Mouse (Mus musculus) heart, adult 11 months (tissue): ENCODE data around the gene Brinp3.
"Not testable (repeated sequence)": the region's sequence is repeated elsewhere in the genome, so short reads cannot be mapped to it uniquely, and the experiment has no call there.

Source experiments
- DNase-seq: peaks from one replicate; pipeline ENCODE4 v3.0.0; 2022

Brinp3 gene

DNA sequence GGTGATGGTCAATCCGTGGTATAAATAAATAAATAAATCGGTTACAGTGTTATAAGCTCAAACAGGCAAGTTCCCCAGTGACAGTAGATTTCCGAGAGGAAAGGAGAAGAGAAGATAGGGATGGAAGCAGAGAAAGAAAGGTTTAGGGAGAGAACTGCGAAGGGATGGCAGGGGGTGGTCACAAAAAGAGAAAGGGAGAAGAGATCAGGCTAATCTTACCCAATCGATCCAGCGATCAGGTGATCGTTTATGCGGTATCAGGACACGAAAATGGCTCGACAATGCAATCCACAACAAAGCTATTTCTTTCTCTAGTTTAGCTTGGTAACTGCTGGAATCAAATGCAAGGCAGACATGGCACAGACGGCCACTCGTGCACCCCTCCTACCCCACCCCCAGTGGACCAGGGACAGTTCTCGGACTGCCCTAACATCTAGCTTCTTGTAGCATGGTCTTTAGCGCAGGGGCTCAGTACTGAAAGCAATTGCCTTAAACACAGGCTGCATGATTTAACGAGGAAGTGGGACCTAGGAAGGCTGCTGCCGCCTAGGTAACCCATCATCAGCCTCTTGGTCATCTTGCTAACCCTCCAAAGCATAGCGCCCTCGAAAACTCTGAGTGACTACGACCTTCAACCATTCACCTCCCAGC lies at the start of gene Brinp3:
TSS of gene Brinp3 (plus strand) at position 80 of the 651 bp plus-strand sequence.
- DNase-seq: peak; percentile 76

DNA sequence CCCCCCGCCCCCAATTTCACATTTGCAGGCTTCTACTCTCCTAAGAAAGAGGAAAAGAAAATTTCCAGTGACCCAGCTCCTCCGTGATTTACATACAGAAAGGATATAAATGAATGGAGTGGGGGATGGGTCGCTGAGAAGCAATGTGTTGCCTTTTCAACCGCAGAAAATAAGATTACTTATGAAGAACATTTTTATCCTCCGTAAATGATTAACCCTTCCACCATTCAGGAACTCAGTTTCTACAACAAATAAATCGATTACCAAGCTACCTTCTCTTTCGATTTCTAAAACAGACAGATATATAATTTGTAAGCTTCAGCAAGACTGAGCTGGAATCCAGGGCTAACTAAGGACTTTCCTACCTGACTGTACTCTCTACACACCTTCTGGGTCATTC lies 339 bp upstream of the Brinp3 start:
- no peak for DNase-seq

DNA sequence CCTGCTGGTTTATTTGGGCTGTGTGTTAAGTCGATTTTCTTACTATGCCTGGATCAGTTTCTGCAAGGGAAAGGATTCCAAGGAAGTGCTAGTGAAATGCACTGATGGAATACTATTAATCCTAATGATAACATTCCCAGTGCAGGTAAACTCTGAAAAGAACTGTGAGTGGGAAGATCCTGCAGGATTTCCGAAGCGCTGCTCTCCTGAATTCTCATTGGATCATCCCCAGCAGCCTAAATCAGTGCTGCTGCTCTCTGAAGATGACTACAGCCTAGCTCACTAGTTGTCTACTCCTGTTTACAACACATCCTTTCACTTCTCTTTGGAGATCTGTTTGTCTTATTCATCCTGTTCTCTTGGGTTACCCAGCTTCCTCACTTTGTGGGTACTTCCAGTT lies 826 bp downstream of the Brinp3 start:
- no peak for DNase-seq

DNA sequence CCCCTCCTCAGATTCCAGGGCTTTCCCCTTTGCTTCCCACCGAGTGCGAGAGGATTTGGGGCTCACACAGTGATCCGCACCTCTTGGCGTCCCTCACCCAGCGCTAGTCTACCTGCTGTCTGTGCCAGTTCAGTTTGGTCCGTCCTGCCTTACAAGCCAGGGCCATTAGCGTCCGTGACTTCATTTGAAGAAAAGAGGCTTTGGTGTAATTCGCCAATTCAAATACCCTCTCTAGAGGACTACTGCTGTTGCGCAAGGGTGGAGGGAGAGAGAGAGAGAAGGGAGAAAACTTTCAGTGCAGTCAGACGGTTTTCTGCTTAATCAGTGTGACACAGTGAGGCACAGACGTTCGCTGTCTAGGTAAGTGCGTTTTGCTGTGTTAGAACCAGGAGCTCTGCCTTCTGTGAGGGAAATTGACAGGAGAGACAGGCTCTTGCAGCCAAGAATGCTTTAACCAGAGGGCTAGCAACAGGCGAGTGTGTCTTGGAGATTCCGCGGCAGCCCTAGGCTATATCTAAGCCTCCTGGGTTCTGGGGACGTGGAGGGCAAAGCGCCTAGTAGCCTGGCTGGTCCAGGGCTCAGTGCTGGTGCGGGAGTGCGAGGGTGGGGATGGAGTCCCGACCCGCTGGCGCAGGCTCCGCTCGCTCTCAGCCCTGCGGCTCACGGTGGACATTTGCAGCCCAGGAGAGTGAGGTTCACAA lies 3.0 kb downstream of the Brinp3 start:
- peak; percentile 78 for DNase-seq

DNA sequence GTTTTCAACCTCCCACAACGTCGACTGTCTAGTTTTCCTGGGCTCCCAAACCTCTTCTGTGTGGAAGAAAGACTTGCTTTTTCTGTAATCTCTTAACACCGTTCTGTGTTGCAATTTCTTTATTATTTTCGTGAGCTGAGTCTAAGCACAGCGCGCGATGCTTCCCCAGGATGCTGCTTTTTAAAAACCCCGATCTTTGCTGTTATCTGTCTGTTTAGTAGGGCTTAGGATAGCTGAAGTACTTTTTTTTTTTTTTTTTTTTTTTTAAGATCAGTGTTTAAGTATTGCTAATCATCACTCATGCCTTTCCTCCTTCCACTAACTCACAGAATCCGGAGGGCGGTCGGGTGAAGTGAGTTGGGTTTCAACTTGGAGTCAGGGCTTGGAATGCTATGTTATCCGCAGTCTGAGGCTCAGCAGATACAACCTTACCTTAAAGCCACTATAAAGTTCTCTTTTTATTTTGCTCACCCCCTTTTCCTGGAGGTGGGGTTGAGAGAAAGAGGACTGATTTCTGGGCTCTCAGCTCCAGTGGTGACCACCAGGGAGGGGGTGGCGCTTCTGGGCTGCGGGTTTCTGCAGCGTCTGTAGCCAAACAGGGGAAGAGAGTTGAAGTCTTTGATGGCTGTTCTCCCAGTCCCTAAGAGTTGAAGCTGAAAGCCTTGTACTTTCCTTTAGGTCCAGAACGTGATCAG lies 3.7 kb downstream of the Brinp3 start:
- DNase-seq: peak; percentile 62

DNA sequence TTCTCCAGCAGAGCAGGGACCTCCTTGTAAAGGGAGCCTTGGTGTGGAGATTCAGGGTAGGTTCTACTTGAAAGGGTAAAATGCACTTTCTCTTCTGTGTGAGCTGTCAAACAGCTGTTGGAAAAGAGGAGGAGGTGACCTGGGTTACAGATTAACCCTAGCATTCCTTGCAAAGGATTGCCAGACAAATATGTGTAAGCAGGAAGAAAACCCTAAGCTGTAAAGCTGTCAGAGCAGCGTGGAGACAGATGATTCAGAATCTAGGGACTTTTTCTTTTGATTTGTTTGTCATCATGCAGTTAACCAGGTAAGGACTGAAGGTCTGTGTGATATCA lies 4.2 kb downstream of the Brinp3 start:
- DNase-seq: peak; percentile 66

DNA sequence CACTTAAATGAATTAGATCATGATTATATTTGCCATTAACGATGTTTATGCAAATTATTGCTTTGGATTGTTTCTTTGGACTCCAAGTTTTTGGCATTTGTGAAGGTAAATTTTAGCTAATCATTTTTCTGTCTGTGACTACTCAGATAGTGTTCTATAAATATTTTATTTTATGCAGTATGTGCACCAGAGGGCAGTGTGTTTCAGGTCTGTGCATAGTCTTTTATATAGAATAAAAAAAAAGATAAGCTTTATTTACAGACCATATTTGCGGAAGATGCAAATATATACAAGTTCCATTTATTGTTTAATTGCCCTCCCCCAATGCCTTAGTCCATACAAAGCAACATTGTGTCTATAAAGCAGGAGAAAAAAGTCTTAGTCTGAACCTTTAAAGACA lies 20.8 kb downstream of the Brinp3 start:
- no peak for DNase-seq

DNA sequence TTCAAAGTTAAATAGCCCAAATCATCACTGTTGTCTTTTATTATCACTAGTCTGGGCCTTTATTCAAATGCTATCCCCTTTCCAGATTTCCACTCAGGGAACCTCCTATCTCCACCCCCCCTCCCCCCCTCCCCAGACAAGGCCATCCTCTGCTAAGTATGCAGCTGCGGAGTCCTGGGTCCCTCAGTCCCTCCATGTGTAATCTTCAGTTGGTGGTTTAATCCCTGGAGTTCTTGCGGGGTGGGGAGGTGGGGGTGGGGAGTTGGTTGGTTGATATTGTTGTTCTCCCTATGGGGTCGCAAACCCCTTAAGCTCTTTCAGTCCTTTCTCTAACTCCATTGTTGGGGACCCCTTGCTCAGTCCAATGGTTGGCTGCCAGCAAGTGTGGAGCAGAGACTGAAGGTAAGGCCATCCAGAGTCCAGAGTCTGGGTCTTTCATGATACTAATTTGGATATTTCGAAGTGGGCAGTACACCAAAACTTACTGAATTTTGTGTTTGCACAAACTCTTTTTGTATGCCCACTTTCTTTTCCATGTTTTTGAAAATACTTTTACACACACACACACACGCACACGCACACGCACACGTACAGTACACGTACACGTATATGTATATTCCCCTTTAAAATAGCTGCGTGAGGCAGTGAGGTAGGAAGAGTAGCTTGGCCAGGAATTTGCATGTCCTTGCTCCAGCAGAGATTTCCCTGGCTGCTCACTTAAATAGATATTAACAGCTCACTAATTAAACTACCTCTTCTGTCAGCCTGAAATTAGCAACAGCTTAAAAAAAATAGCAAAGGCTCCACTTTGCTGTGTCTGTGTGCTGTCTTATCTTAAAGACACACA lies 29.4 kb downstream of the Brinp3 start:
- DNase-seq: no peak

DNA sequence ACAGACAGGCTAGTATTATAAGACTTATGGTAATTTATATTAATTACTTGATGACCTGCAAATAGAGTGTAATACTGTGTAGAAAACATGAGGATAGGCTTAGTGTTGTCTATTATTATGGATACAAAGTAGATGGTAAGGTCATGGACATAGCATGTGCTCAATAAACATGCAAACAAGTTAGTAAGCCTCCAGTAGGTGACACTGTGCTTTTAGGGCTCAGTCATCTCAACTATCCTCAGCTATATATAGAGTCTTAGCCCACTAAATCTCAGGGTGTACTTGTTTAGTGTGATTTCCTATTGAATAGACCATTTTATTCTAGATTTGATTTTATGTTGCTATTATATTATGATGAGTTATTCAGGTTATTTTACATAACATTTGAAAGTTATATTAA lies 34.0 kb downstream of the Brinp3 start:
- DNase-seq: no peak

DNA sequence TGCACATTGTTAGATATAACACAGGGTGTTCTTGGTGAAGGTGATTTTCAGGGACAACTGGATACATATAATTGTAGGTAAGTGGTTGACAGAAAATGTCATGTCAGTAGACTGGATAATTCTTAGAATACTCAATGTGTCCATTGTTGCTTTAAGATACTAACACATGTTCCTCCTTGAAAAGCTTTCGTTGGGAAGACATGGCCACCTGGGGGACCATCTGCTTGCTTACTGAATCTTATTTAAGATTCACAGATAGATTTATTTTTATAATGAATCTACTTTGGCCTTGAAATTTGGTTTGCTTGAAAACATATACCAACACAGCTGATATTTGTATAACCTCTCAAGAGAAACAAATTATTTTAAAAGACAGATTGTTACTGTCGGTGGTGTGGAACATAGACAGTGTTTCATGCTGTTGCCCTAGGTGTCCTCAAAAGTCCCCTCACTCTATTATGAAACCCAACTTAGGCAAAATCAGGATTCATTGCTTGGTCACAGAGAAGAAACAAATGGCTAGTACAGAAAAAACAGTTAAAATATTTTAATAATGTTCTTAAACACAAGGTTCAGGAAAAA lies 52.4 kb downstream of the Brinp3 start:
- DNase-seq: no peak

DNA sequence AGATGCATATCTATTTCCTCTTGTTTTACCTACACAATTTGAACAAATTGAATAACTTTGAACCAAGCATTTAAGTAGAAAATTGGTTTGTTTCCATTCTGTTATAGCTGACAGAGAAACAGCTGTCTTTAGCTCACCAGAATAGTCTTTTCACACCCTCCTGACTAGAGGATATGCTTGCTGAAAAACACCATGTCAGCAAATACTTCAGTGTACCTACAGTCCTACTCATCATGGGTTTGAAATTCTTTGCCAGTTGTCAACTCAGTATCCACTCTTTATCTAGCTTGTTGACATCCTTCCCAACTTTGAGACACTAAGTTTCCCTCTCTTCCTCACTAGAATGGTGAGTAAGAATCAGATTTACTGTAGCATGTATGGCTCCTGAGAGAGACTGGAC lies 62.4 kb downstream of the Brinp3 start:
- no peak for DNase-seq

DNA sequence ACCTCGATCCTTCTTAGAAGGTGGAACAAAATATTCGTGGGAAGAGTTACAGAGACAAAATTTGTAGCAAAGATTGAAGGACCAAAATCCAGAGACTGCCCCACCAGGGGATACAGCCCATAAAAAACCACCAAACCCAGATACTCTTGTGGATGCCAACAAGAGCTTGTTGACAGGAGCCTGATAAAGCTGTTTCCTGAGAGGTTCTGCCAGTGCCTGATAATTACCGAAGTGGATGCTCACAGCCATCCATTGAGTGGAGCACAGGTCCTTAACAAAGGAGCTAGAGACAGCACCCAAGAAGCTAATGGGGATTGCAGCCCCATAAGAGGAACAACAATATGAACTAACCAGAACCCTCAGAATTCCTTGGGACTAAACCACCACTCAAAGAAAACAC lies 67.6 kb downstream of the Brinp3 start:
- no peak for DNase-seq

DNA sequence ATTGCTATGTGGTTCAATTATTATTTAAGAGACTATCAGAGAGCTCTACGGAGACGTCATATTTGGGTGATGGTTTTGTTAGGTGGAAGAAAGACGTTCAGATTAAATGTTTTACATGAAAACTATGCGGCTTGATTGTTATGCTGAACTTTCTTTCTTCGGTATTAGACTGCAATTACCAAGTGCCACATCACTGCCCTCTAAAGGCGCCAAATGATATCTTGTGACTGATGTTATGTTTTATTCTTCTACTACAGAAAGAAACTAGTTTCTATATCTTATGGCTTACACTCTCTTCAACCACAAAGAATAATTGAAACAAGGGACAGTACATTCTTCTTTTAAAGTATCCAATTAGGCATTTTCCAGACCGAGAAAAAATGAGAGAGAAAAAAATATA lies 89.6 kb downstream of the Brinp3 start:
- DNase-seq: no peak

DNA sequence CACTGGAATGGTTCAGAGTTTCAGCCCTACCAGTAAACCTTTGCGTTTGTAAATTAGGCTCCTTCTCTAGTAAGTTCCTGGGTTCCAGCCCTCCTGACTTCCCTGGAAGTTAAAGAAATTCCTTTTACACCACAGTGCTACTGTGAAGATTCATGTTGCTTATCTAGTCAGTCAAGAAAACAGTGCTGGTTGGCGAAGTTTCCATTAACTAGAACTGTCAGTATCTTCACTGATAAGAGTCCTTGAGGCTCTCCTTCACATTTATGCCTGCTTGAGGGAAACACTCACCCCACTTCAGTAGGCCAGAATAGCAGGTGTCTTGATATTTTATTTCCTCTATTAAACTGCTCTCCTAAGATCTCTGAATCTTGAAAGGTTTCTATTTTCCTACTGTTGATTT lies 138.3 kb downstream of the Brinp3 start:
- no peak for DNase-seq

DNA sequence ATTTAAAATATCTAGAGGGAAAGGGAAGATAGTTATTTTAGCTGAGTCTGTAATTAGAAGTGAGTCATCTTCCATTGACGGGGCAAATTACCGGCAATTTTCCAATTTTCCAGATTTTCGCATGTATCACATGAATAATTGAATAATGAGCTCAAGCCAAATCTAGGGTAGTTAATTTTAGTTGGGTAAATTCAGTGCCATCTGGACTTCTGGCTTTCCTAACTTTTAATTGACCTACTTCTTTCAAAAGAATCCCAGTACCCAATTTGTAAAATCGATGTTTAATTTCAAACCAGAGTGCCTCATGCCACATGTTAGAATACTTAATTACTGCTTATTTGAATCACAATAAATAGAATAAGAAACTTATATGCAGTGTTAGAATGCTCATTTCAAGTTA lies 162.7 kb downstream of the Brinp3 start:
- no peak for DNase-seq

DNA sequence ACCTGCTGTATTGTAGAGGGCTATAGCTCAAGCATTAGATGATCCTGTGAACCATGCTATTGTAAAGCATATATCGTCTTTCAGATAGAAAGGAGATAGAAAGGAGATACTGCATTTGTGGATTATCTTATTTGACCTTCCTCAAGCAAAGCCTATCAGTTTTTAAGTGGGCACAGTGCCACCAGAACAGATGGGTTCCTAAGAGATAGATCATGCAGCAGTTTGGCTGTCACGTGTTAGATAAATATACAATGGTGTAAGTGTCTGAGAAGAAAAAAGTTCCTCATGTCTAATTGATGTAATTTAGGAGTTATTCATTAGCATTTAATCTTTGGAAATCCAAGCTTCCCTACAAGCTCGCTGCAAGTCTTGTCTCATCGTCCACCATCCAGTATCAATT lies 206.2 kb downstream of the Brinp3 start:
- no peak for DNase-seq

DNA sequence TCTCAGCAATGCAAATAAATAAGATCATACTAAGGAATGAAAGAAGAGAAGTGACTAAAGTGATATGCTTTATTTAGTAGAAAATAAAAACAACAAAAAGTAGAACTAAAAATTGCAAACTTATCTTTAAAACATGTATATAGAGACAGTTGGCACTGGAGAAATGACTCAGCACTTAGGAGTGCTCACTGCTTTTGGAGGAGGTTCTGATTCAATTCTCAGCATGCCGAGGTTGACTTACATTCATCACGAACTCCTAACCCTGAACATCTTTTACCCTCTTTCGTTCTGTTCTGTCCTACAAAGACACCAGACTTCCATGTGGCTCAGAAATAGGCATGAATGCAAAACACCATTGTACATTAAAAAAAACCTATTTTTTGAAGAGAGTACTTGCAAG lies 225.0 kb downstream of the Brinp3 start:
- DNase-seq: no peak

DNA sequence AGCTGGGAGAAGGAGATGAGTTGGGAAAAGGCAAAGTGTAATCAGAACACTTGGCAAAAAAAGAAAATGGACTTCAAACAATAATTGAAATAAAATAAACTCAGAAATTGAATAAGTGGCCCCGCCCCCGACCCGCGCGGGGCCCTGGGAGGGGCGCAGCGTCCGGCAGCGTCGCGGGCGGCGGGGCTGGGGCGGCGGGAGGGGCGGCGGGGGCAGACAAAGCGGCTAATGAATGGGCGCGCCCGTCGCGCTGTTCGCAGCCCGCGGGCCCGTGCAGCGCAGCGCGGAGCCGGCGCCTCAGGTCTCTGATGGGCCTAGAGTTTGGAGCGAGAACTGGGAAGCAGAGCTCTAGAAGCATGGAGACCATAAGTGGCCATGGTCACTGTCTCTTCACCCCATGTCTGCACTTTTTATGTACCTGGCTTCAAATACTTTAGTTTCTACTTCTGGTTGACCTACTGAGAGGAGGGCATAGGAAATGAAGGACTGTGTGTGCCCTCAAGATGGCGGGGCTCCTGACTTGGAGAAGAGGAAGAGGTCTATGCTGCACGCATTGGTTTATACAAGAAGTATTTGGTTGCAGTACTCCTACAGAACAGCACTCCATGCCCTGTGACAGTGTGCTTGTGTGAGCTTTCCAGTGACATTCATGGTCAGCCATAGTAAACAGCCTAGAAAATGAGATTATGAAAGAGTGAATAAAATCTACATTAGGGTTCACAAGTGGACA lies 230.4 kb downstream of the Brinp3 start:
- DNase-seq: not testable (repeated sequence)

DNA sequence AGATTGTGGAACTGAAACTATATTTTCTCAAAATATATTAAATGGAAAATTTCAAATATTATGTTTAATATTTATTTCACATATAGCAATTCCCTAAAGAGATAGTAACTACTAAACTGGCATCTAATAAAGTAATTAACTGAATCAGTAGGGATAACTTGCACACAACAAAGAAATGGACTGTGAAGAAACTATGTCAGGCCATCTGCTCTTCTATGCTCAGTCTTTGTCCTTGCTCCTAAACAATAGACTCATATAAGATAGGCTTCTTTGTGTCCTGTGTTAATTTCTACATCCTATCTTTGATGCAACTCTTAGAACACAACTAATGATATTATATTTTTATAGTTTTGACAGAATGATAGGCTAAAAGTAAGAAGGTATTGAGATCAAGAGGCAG lies 256.5 kb downstream of the Brinp3 start:
- DNase-seq: no peak

DNA sequence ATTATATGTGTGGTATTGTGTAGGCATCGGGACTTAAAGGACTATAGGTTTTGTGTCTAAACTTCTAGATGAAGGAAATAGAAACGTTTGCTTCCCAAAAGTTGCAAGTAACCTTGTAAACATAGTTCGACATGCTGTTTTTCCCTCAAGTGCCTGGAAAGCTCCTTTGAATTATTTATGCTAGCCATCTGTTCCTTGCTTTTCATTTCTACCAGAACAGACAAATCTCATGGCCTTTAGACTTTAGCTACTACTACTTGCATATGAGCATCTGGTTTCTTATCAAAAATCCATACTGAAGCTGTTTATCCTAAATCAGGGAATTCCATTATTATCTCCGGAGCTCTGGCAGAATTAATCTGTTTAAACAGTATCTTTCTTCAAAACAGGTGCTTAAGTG lies 288.7 kb downstream of the Brinp3 start:
- no peak for DNase-seq

DNA sequence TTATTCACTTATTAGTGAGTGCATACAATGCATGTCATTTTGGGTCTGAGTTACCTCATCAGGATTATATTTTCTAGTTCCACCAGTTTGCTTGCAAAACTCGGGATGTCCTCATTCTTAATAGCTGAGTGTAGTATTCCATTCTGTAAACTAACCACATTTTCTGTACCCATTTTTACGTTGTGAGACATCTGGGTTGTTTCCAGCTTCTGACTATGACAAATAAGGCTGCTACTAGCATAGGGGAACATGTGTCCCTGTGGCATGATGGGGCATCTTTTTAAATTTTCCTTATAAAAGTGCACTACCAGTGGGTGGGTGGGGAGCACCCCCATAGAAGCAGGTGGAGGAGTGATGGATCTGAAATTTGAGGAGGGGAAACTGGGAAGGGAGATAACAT lies 292.7 kb downstream of the Brinp3 start:
- DNase-seq: no peak

DNA sequence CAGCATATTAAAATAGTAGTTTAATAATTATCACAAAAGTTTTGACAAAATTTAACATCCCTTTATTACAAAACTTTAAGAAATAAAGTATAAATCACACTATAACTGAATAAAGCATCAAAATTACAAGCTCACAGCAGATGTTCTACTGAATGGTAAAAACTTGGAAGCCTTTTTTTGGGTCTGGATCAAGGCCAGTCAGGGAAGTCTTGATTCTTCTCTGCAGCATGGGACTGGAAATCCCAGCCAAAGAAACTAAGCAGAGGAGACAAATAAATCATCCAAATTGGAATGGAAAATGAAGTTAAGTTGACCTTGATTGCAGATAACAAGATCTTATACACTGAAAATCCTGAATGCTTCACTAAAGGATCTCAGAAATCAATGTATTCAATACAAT lies 298.3 kb downstream of the Brinp3 start:
- no peak for DNase-seq
